Mouse (Mus musculus): Measurements from ENCODE around the gene Arl11.

DNA sequence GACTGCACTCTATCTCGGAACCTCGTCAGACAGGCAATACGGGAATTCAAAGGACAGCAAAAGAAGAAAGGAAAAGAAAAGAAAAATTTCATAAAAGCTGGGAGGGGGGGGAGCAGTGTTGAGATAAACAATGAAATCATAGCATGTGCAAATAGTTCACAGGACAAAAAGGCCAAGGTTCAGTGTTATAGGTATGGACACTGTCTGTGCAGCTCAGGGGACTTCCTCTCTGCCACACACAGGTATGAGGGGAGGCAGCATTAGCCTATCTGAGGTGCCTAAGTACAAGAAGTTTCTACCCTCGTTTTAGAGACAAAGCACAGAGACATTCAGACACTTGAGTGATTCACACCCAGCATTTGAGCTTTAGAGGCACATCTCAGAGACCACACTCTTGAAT, 11.6 kb downstream of the Arl11 start:
- TF ChIP-seq SIN3A (IDR thresholded peaks at IDR 0.05; ENCODE audit: low read length), result no peak
- no peak for TF ChIP-seq EP300 (IDR thresholded peaks at IDR 0.05; ENCODE audit: low read depth in 1 of 2, low read length in 2 of 2)
- no peak for TF ChIP-seq ZC3H11A (IDR thresholded peaks at IDR 0.05; ENCODE audit: low read depth, low read length)
- TF ChIP-seq MAFK (IDR thresholded peaks at IDR 0.05; ENCODE audit: borderline replicate concordance, low read depth, low read length), result no peak
- TF ChIP-seq GATA1 (IDR thresholded peaks at IDR 0.05; ENCODE audit: low read depth, low read length), result no peak
- no peak for TF ChIP-seq POLR2A (IDR thresholded peaks at IDR 0.05; ENCODE audit: control insufficient read depth in 1 of 2, insufficient read depth in 1 of 2, low read depth in 1 of 2, low read length in 2 of 2, poor library complexity in 1 of 2)
- TF ChIP-seq TCF12 (IDR thresholded peaks at IDR 0.05; ENCODE audit: low read depth, low read length), result no peak
- no peak for TF ChIP-seq ZKSCAN1 (IDR thresholded peaks at IDR 0.05; ENCODE audit: low read depth, low read length)
- no peak for TF ChIP-seq ELF1 (IDR thresholded peaks at IDR 0.05; ENCODE audit: low read depth, low read length)
- TF ChIP-seq POLR2AphosphoS5 (IDR thresholded peaks at IDR 0.05; ENCODE audit: borderline replicate concordance, low read depth, low read length), result no peak
- TF ChIP-seq CTCF (IDR thresholded peaks at IDR 0.05 in 2 of 3, conservative IDR thresholded peaks at IDR 0.05 in 1 of 3; ENCODE audit: control insufficient read depth in 1 of 3, insufficient read depth in 1 of 3, low read depth in 2 of 3, low read length in 3 of 3, poor library complexity in 1 of 3, severe bottlenecking in 1 of 3), result no peak
- no peak for TF ChIP-seq MYB (IDR thresholded peaks at IDR 0.05; ENCODE audit: low read depth, low read length)
- no peak for TF ChIP-seq HCFC1 (IDR thresholded peaks at IDR 0.05; ENCODE audit: low read depth, low read length)
